Mouse (Mus musculus) heart, embryonic 11.5 days (tissue): ENCODE data around the gene Parg. TPM values are rescaled to one million over a fixed set of nuclear protein-coding genes. Genes with fewer than 3 reads are reported as not detected.

Experiments
- ATAC-seq: fragments of 200-750 bp; cut with Nextera tagmentation; replicated peaks from 2 replicates; pipeline ENCODE4 v1.8.0; 2017; ENCODE audit warnings: moderate library complexity; ENCODE audit not compliant: insufficient number of reproducible peaks, low FRiP score, low TSS enrichment
- H3K27ac ChIP-seq: fragments of 300-500 bp; sonication (generic); 2 replicates; pipeline ENCODE4 v1.5.1; 2014; ENCODE audit warnings: mild to moderate bottlenecking, low read depth, low read length
- H3K27me3 ChIP-seq: fragments of 300-500 bp; sonication (generic); 2 replicates; pipeline ENCODE4 v1.6.1; 2014; ENCODE audit warnings: mild to moderate bottlenecking, low read length, mixed read lengths; ENCODE audit not compliant: control insufficient read depth, insufficient read depth
- H3K36me3 ChIP-seq: fragments of 300-500 bp; sonication (generic); 2 replicates; pipeline ENCODE4 v1.6.1; 2014; ENCODE audit warnings: mild to moderate bottlenecking, low read length, moderate library complexity, mixed read lengths; ENCODE audit not compliant: control insufficient read depth, insufficient read depth
- H3K4me1 ChIP-seq: fragments of 300-500 bp; sonication (generic); 2 replicates; pipeline ENCODE4 v1.6.1; 2014; ENCODE audit warnings: low read length; ENCODE audit not compliant: control insufficient read depth, insufficient read depth
- H3K4me2 ChIP-seq: fragments of 300-500 bp; sonication (generic); 2 replicates; pipeline ENCODE4 v1.6.1; 2014; ENCODE audit warnings: mild to moderate bottlenecking, moderate library complexity
- H3K4me3 ChIP-seq: fragments of 300-500 bp; sonication (generic); 2 replicates; pipeline ENCODE4 v1.5.1; 2014; ENCODE audit warnings: low read depth, low read length
- H3K9ac ChIP-seq: fragments of 300-500 bp; sonication (generic); 2 replicates; pipeline ENCODE4 v1.6.1; 2014; ENCODE audit warnings: mild to moderate bottlenecking, low read depth, low read length, moderate library complexity
- H3K9me3 ChIP-seq: fragments of 300-500 bp; sonication (generic); replicated peaks from 2 replicates; pipeline ENCODE4 v1.6.1; 2016; ENCODE audit warnings: low read length; ENCODE audit not compliant: control insufficient read depth
- WGBS: fragments of 180-500 bp; shearing (Covaris S2); extraction: QIAGEN DNeasy Blood & Tissue Kit; methylation state at CpG from one replicate; pipeline ENCODE4 v1.1.7; 2014; ENCODE audit not compliant: insufficient replicate concordance; 5-methylcytosine and 5-hydroxymethylcytosine counted together
- polyA plus RNA-seq: library from polyadenylated mRNA; unstranded; fragments of >200 nt; fragmentation: Nextera tagmentation; extraction: Ambion mirVana; gene quantifications from 2 replicates; pipeline ENCODE4 v1.2.1, GENCODE M21; 2014

Gene Parg
- polyA plus RNA-seq, 1 experiment from 2014 or later = 33.4 TPM

GRCm38 (mm10) chr14:32344694-32345093 lies 142.9 kb downstream of the Parg start:
- H3K4me2 ChIP-seq = no peak overlapping the region
- ATAC-seq = no peak
- H3K4me1 ChIP-seq = no peaks in the 10 kb centered on the region
- no peak overlapping the region for H3K9ac ChIP-seq
- no peak overlapping the region for H3K27ac ChIP-seq
- no peaks in the 10 kb centered on the region for H3K27me3 ChIP-seq
- no peak overlapping the region for H3K4me3 ChIP-seq
- WGBS = 79% methylated on average over 9 of the region's 10 CpGs
- peaks cover 3% of the 10 kb centered on the region; the same call in 1 of the 2 replicates for H3K36me3 ChIP-seq
- no peaks in the 10 kb centered on the region for H3K9me3 ChIP-seq

Other genes starting within 250 kb of the Parg start
- gene Galnt15, start 173.0 kb upstream of the Parg start, polyA plus RNA-seq = 0.15 and 0.19 TPM in 2 replicates
- gene Oxnad1, start 116.6 kb upstream of the Parg start, polyA plus RNA-seq = 25.6 and 31.9 TPM in 2 replicates
- gene Dph3, start 116.2 kb upstream of the Parg start, polyA plus RNA-seq = 94.3 and 99.3 TPM in 2 replicates
- gene Msmb, start 59.9 kb upstream of the Parg start, polyA plus RNA-seq = not detected in 2 replicates
- gene Ncoa4, start 42.1 kb upstream of the Parg start, polyA plus RNA-seq = 145 and 157 TPM in 2 replicates
- gene Timm23, start 51 bp upstream of the Parg start, polyA plus RNA-seq = 322 and 324 TPM in 2 replicates
- gene Ogdhl, start 120.1 kb downstream of the Parg start, polyA plus RNA-seq = 15.2 and 20.7 TPM in 2 replicates
- gene 1700024G13Rik, start 186.4 kb downstream of the Parg start, polyA plus RNA-seq = not detected in 2 replicates